Mouse (Mus musculus): ENCODE measurements at regions not wholly inside any gene's neighbourhood (a gene's known extent, or its start where the extent isn't known, plus 50 kb on each side); places are given as distances from the start of the nearest gene placed in this dataset.
A peak's percentile ranks its signal among the peaks of the same experiment; 100 is the strongest.
"Not testable (repeated sequence)": the region's sequence is repeated elsewhere in the genome, so short reads cannot be mapped to it uniquely, and the experiment has no call there.

DNA sequence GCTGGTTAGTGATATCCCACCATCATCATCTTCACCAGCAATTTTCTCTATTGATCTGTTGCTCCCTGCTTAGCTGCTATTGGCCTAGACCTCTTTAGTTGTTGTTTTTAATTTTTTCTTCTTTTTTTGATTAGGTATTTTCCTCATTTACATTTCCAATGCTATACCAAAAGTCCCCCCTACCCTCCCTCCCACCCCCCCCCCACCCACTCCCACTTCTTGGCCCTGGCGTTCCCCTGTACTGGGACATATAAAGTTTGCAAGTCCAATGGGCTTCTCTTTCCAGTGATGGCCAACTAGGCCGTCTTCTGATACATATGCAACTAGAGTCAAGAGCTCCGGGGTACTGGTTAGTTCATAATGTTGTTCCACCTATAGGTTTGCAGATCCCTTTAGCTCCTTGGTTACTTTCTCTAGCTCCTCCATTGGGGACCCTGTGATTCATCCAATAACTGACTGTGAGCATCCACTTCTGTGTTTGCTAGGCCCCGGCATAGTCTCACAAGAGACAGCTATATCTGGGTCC, 386.7 kb upstream of the Pcdh10 start:
- H3K36me3 ChIP-seq (ENCODE audit: insufficient read depth, low read length); H3K9ac ChIP-seq (replicated peaks; ENCODE audit: low read length); H3K9me3 ChIP-seq (ENCODE audit: low read length); H3K4me2 ChIP-seq (replicated peaks; ENCODE audit: low read depth, low read length); H3K27ac ChIP-seq (ENCODE audit: low read length); H3K27me3 ChIP-seq (ENCODE audit: insufficient read depth, low read length); H3K4me3 ChIP-seq (ENCODE audit: low read length); H3K4me1 ChIP-seq (ENCODE audit: insufficient read depth, low read length): not testable (repeated sequence)
- ATAC-seq (ENCODE audit: low FRiP score, low TSS enrichment) = peak; percentile 74; the same call in 1 of the 2 replicates
- WGBS = 88% methylated on average over 4 of the region's 4 CpGs
